Mouse (Mus musculus) cerebellum, adult 8-10 months (tissue): ENCODE measurements at regions not wholly inside any gene's neighbourhood (a gene's known extent, or its start where the extent isn't known, plus 50 kb on each side); places are given as distances from the start of the nearest gene placed in this dataset.

ENCODE experiments used
- DNase-seq: peaks from one replicate; pipeline ENCODE4 v3.0.0; 2022

DNA sequence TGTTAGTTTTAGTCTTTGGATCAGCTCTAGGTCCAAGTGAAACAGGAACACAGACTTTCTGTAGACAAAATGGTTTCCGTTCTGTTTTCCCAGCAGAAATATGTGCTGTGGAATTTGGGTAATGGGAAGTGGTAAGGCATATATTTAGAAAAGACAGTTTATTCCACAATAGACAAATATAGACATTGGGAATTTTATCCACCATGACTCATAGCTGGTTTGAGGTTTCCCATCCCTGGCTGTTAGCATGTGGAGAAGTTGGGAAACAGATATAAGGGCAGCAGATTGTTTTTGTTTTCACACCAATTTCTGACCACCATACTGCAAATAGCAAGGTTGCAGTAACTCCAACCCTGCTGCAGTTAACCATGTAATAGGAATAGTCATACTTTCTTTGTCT is 385.0 kb upstream of the Adam34 start:
- no peak for DNase-seq

DNA sequence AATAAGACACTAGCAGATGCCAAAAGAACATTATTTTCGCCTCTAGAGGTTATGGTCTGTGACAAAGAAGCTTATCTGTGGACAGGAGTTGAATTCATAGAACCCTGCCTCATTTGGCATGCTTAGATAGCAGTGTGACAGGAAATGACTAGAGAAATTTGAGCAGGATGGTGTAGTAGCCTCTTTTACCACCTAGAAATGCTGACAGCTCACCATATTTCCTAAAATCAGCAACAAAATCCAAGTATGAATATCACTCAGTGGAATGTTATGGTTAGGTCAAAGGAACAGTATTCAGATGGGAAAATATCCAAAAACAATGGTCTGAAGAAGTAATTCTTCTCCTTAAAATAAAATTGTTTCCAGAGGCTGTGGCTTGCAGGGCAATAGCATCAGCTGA is 383.6 kb upstream of the Adam34 start:
- no peak for DNase-seq

DNA sequence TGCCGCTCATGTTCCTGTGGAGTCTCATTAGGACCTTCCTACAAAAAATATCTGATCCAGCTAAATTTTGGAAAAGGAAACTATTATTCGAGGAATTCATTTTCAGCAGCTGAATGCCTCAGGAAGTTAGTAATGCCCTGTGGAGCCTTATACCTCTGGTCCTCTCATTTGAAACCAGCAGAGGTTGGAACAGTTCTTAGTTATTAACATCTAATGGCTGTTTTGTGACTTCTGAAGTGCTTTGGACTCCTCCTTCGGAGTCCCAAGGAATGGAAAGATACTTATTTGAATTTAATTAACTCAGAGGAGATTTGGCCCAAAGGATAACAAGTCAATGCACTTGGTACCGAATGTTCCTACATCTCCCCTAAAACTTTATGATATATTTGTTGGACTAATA is 372.2 kb upstream of the Adam34 start:
- no peak for DNase-seq

DNA sequence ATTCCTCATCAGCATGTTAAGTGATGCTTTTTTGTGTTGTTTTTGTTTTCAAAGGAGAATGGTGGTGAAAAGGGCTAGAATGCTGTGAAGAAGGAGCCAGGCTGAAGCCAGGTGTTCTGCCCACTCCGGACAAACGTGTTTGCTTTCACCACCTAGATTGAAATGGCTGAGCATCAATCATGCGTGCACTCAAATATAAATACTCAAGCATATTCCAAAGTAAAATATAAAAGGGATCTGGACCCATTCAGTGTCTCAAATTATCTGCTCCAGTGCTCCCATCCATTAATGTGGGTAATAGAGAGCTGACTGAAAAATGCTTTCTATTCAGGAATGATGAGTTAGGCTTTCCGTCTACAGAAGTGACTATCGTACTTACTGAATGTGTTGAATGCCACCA is 349.0 kb upstream of the Adam34 start:
- no peak for DNase-seq

DNA sequence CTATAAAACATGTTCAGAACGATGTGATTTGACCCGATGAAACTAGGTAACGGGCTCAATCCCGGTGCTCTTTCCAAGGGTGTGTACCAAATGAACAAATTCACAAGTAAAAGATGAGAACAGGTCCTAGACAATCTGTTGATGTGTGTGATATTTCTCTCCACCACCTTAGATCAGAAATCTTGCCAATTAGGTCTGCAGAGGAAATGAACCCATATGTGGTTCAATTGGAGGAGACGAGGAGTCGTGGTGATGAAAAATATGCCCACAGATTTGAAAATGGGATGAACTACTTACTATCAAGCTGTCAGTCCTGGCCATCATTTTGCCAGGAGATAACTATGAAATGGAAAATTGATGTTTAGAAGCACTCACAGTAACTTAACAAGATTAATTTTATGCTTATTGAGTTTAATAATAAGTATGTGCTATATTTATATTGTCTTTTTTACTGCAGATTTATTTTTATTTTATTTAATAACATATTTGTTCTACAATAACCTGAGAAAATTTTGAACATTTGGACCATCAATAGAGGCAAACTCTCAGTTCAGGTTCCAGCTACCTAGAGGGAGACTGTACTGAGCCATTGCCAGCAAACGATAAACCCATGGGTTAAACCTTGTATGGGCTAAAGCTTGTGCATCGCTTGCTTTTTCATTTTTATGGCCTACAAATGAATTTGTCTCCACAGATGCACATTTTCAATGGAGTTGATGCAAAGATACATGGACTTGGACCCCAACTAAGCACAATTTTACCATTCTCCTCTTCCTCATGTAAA is 332.9 kb upstream of the Adam34 start:
- peak; percentile 57 for DNase-seq

DNA sequence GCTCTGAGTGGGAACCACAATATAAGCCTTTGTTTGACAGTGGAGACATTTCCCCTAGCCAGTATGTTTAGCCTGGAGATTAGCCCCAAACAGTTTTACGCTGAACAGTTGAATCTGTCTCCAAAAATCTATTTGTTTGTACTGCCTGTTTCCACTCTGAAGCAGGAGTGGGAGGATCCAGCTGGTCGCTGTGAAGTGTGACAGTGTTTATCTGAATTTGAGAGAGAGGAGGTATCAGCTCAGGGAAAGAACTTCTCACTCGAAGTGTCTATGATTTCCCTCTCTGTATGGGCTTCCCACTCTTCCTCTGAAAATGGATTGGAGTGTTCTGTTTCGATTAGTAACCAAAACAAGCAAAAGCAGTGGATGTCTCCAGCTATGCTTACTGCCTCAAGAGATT is 324.4 kb upstream of the Adam34 start:
- no peak for DNase-seq

DNA sequence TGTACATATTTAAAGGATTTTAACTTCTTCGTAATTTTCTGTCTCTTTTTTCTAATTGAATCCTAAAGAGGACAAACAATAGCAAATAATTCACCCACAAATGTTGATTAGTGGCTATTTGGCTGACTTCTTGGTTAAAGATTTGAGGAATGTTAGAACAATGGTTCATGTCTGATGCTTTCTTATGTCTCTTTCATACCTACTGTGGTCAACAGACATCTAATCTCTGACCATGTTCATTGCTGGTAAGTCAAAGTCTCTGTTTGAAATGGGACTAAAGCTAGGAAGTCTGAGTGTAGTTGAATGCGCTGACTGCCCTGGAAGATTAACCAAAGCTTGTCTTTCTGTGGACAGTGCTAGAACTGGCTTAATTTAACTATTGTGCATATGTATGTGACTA is 321.5 kb upstream of the Adam34 start:
- no peak for DNase-seq

DNA sequence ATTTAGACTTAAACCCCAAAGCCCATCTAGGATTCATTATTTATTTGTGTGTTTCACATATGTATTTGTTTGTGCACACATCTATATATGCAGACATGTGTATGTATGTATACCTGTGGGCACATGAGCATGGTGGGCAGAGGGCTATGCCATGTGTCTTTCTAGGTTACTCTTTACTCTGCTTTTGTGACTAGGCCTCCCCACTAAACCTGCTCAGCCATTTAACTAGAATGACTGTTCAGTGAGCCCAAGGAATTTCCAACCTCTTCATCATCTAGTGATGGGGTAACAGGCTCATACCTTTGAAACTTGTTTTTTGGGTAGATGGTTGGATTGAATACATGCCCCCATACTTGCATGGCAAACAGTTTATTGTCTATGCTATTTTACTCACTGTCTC is 321.1 kb upstream of the Adam34 start:
- DNase-seq, result no peak

DNA sequence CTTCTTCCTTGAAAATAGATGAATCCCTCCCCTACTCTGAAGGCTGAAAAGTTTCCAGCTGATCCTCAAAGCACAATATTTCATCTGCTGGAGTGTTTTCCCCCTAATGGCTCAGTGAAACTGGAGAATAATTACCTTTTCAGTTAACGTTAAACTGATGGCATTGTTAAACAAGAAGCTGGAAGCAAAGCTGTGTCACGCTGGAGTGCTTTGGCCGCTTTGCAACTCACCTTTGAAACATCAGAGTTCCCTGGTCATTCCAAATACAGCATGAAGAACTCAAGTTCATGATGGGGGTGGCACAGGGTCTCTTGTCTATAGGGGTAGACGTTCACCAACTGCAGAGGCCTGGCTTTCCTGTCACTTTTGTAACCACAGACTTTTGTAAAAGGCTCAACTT is 317.9 kb upstream of the Adam34 start:
- DNase-seq, result no peak

DNA sequence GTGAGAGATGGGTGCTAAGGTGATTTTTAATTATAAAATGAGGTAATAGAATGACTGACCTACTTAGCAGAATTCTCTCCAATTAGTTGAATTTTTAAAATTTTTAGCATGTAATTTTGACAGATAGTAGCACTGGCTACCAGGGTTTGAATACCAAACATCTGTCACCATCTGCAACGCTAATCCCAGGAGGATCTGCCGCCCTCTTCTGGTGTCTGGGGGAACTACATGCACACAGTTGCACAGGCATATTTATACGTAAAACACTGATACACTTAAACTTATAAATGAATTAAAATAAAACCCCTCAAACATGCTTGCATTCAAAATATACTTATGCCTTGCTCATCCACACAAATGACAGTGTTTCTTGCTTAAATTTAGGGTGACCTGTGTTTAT is 316.1 kb upstream of the Adam34 start:
- DNase-seq, result peak; percentile 30

DNA sequence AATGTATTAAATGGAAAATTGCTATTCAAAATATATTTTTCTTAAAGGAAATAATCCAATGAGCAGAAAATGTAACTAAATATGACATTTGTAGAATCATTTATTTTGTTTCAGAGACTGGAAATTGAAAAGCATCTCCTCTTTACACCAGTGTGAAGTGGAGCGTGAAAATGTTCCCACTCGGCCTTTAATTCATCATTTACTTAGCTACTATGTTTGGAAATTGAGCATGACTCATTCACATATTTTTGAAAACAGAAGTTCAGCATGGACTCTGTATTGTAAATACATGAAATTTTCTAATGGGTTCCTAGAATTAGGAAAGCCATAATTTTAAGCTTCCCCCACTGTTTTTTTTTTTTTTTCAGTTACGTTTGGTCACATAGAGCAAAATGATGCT is 314.2 kb upstream of the Adam34 start:
- no peak for DNase-seq
